Mouse (Mus musculus) T-helper 17 cell (primary cell): ENCODE results near the gene Skint7.
"Not testable (repeated sequence)": the region's sequence is repeated elsewhere in the genome, so short reads cannot be mapped to it uniquely, and the experiment has no call there.

Experiments
- in situ Hi-C, 2 experiments: fragments of 300-600 bp; cut with MboI, MseI; formaldehyde crosslinking; loops; 1 replicate in 1 of 2; 2 replicates in 1 of 2; pipeline ENCODE4 v1.15.1; 2025; ENCODE audit warnings: high pct_unique_total_duplicates in 2 of 2

Gene Skint7

DNA sequence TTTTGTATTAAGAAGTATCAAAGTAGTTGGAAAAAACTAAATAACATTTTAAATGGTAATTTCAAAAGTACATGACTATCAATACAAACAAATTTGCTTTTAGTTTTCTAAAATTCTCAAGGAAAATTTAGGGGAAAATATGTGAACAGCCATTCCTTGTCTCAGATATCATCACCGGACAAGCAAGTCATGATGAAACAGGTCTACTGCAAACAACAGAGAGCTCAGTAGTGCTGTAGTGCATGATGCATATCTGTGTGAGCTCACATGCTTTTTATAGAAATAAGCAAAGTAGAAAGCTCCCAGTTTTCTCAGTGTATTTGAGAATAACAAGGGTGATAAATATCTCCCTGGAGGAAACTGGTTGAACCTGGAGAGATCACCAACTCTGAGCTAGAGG, at the start of gene Skint7:
TSS of gene Skint7 (plus strand) at position 301 of the 400 bp plus-strand sequence.
- in situ Hi-C loops = no loop called here

DNA sequence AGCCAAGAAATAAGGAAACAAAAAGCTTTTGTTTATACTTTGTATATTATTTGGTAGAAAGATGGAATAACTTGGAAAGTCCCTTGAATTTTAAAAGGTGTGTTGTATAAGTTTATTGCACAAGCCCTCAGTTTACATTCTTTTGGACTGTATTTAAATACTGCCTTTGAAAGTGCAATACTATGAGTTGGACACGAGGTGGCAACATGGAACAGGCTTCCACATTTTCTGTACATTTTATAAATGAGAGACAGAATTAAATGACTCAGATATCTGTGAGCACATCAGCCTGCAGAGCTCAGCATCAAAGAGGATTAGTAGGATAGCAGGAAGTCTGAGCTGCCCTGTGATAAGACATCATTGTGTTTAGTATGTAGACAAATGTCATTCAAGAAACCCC, 11.4 kb upstream of the Skint7 start:
- in situ Hi-C loops = no loop called here

DNA sequence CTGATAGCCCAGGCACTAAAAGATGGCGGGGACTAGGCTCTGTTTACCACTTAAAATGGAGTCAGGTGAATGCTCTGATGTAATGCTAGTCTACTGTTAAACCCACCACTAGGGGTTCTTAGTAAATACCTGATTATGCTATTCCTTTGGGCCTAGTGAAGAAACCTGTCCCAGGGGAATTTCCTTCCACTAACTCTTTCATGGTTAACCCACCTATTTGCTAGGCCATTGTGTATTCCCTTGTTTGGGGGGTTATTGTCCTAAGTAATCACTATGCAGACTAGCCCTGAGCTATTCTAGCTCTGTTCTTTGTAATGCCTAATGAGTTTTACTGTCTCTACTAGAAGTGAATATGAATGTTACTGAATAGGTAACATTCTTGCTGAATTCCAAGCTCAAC, 9.5 kb upstream of the Skint7 start:
- in situ Hi-C loops = not testable (repeated sequence)

DNA sequence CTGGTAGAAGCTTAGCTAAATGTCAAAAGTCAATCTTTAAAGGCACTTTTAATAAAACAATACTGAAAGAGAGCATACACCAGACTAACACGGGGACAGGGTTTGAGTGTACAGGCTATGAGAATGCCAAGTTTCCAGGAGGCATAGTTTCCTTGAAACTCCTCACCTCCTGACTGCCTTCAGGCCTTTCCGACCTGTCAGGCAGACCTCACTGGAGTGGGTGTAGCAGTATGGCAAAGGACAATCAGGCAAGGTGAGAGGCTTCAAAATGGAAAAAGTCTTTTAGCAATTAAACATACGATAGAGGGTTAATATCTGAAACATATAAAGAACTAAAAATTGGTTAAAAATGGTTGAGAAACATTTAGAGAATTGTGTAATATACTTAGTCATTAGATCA, 9.1 kb upstream of the Skint7 start:
- in situ Hi-C loops = no loop called here

DNA sequence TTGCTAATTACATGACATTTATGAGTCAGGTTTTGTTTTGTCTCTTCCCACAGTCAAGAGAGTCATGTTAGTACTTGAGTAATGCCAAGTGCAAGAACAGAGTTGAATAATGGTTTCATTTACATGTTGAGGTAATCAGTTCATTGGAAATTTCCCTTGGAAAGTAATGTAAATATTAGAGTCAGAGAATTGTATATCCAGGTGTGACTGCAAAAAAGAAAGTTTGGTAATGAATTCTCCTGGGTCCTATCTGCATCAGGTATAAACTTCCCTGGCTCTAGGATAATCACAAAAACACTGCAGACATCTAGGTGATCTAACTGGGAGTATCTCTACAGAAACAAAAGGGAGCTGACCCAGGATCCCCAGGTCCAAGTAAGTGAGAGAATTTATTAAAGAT, 33.2 kb downstream of the Skint7 start, which contains the start of gene Skint1:
TSS of gene Skint1 (plus strand) at position 301 of the 400 bp plus-strand sequence.
- in situ Hi-C loops = no loop called here
